Comparison of ENCODE assay signal across 21 mouse cellular contexts in genomic region chr4:148818161-148818560, GRCm38 (mm10). TPM values are rescaled to one million over a fixed set of nuclear protein-coding genes. Genes with fewer than 3 reads are reported as not detected.
DNase-seq lines count a peak whose midpoint lies in the region; ATAC-seq lines count a peak whose summit lies in the region.
"Had no signal": no experiment of that assay in that cellular context is flagged by ENCODE, and none has a peak within 500 bp of the region (broad histone marks: within the 10 kb centered on the region; RNA-seq: fewer than 3 reads in every experiment).

No protein-coding gene starts in this region.

- no peak overlapping the region for H3K4me2 ChIP-seq in heart, embryonic 13.5 days
- H3K4me2 ChIP-seq: embryonic facial prominence, embryonic 12.5 days; forebrain, embryonic 13.5 days; hindbrain, embryonic 12.5 days had no signal

- H3K9ac ChIP-seq in heart, embryonic 13.5 days, result 0 out of 2 replicates have a peak overlapping the region, but pooled peaks have one; percentile 5
- H3K9ac ChIP-seq: embryonic facial prominence, embryonic 12.5 days; forebrain, embryonic 13.5 days; forebrain, postnatal 0 days; hindbrain, embryonic 12.5 days had no signal

- peaks cover 3% of the 10 kb centered on the region for H3K27me3 ChIP-seq in heart, embryonic 13.5 days (replicated peaks)

- no peak overlapping the region for H3K4me3 ChIP-seq in heart, embryonic 13.5 days
- H3K4me3 ChIP-seq: embryonic facial prominence, embryonic 12.5 days; forebrain, embryonic 13.5 days; heart, embryonic 10.5 days; hindbrain, embryonic 12.5 days had no signal

- H3K4me1 ChIP-seq in heart, embryonic 13.5 days, result peaks cover 82% of the 10 kb centered on the region

- 87% methylated on average over 12 of the region's 12 CpGs for WGBS in heart, embryonic 13.5 days

- no peaks in the 10 kb centered on the region for H3K36me3 ChIP-seq in heart, embryonic 13.5 days
- H3K36me3 ChIP-seq: embryonic facial prominence, embryonic 12.5 days; hindbrain, embryonic 12.5 days had no signal

- no peak for DNase-seq in heart, adult 8-10 months (ENCODE audit: low spot score)
- DNase-seq in gastrocnemius, adult 8-10 months (ENCODE audit: low spot score in 2 of 2), result peak; percentile 65 to 81
- DNase-seq in gastrocnemius, postnatal 14 days, result peak; percentile 57
- peak; percentile 87 for DNase-seq in skeletal muscle tissue, adult 2 months (ENCODE audit: low read depth, low spot score)
- no peak for DNase-seq in adrenal gland, postnatal 14 days
- DNase-seq in cerebellum, adult 11-12 months, result no peak
- DNase-seq: adrenal gland, adult 2 months; cerebellum, adult 11 months; cerebellum, adult 9-10 months; cerebellum, postnatal 25 days; forebrain, postnatal 0 days; heart, postnatal 4 days; kidney, adult 18-20 months had no signal

- 0 out of 2 replicates have a peak, but pooled peaks have one; percentile 19 for ATAC-seq in heart, embryonic 13.5 days (ENCODE audit: extremely low read depth, insufficient number of reproducible peaks, low FRiP score, low TSS enrichment)
- no peak for ATAC-seq in frontal cortex, adult (ENCODE audit: low TSS enrichment)
- ATAC-seq: forebrain, embryonic 13.5 days; forebrain, postnatal 0 days; hindbrain, embryonic 16.5 days; inflammation-experienced regulatory T-cells, adult 6 months had no signal

- H3K9me3 ChIP-seq in heart, embryonic 13.5 days, result no peaks in the 10 kb centered on the region
- H3K9me3 ChIP-seq: embryonic facial prominence, embryonic 12.5 days; forebrain, embryonic 13.5 days; heart, embryonic 10.5 days; hindbrain, embryonic 12.5 days had no signal

- intact Hi-C loops in gastrocnemius, postnatal 14 days (cut with DNase I; ENCODE audit: low total_unique reads), result no loop called here

- H3K27ac ChIP-seq in heart, embryonic 13.5 days (replicated peaks), result no peak overlapping the region
- H3K27ac ChIP-seq: embryonic facial prominence, embryonic 12.5 days; forebrain, embryonic 13.5 days; heart, embryonic 10.5 days; hindbrain, embryonic 12.5 days had no signal

RNA-seq across cellular contexts. Expression of gene Casz1, which starts 13.9 kb away (rescaled TPM):
- polyA plus RNA-seq in heart, embryonic 13.5 days (2015; fragmentation: Nextera tagmentation; extraction: Ambion mirVana), result 18.3 and 20.2 TPM in 2 replicates
- total RNA-seq in heart, adult 8-10 months (2022), result 10 to 100 TPM; 40.6 to 49.5 (median 47.3) TPM
- total RNA-seq in gastrocnemius, adult 8-10 months (2022), result 10 to 100 TPM; 36.6 to 45.1 (median 43.9) TPM
- total RNA-seq in gastrocnemius, postnatal 14 days (2021), result 10 to 100 TPM; 31.2 to 32.9 TPM
- 7.0 and 7.2 TPM in 2 replicates for total RNA-seq in adrenal gland, postnatal 14 days (2021)

Comparison
In these comparisons a context has a peak if more than half of its experiments do, and no peak if none do; other contexts are left out.
1. DNase-seq: peak in gastrocnemius, adult 8-10 months (2 of 2), gastrocnemius, postnatal 14 days (single experiment) and skeletal muscle tissue, adult 2 months (single experiment); none in heart, adult 8-10 months (single experiment), adrenal gland, postnatal 14 days (single experiment) and cerebellum, adult 11-12 months (single experiment).